12 mouse cellular contexts compared by ENCODE assay signal in genomic region chr8:56682564-56682963, GRCm38 (mm10).
DNase-seq lines count a peak whose midpoint lies in the region; ATAC-seq and TF ChIP-seq lines count a peak whose summit lies in the region.
"Had no signal": no experiment of that assay in that cellular context is flagged by ENCODE, and none has a peak within 500 bp of the region (broad histone marks: within the 10 kb centered on the region; RNA-seq: fewer than 3 reads in every experiment).

No protein-coding gene starts in this region.

- TF ChIP-seq CTCF in layer of hippocampus, adult 2 months (conservative IDR thresholded peaks at IDR 0.05) = peak; percentile 77

- no peaks in the 10 kb centered on the region for H3K27me3 ChIP-seq in embryonic facial prominence, embryonic 11.5 days (ENCODE audit: control insufficient read depth, insufficient read depth, low read length)
- no peaks in the 10 kb centered on the region for H3K27me3 ChIP-seq in embryonic facial prominence, embryonic 10.5 days (replicated peaks; ENCODE audit: low read depth, poor library complexity, severe bottlenecking)
- H3K27me3 ChIP-seq: midbrain, embryonic 12.5 days had no signal

- peak; percentile 68 for DNase-seq in embryonic facial prominence, embryonic 11.5 days (ENCODE audit: low spot score)
- no peak for DNase-seq in embryonic facial prominence, embryonic 10.5 days (ENCODE audit: low spot score)
- peak in 1 of 2 experiments; percentile 17 for DNase-seq in layer of hippocampus, adult 2 months (ENCODE audit: low spot score in 2 of 2)
- no peak for DNase-seq in layer of hippocampus, postnatal 10 days (ENCODE audit: low spot score in 2 of 2)
- peak; percentile 13 for DNase-seq in MEL-GATA-1-ER (ENCODE audit: extremely low read depth, low read depth)
- peak; percentile 35 for DNase-seq in hindlimb bud, embryonic 11.5 days (ENCODE audit: extremely low spot score, low read depth, low spot score)
- no peak for DNase-seq in left cerebral cortex, adult 9 months (ENCODE audit: low spot score in 2 of 2)
- DNase-seq in adrenal gland, adult 18-20 months (ENCODE audit: low spot score in 2 of 2) = no peak
- DNase-seq: B cell, adult 2 months; cerebellum, adult 2 months had no signal

- no peak overlapping the region for H3K27ac ChIP-seq in embryonic facial prominence, embryonic 11.5 days (replicated peaks; ENCODE audit: low read depth, low read length)
- H3K27ac ChIP-seq in embryonic facial prominence, embryonic 10.5 days (replicated peaks) = no peak overlapping the region
- H3K27ac ChIP-seq in layer of hippocampus, adult 2 months = no peak overlapping the region
- H3K27ac ChIP-seq: liver, embryonic 14.5 days; midbrain, embryonic 12.5 days had no signal

- ATAC-seq in embryonic facial prominence, embryonic 11.5 days (replicated peaks; ENCODE audit: insufficient number of reproducible peaks, low FRiP score, low TSS enrichment, low read depth) = no peak

- H3K36me3 ChIP-seq in embryonic facial prominence, embryonic 11.5 days (replicated peaks; ENCODE audit: control insufficient read depth, insufficient read depth, low read depth, low read length) = no peaks in the 10 kb centered on the region
- no peaks in the 10 kb centered on the region for H3K36me3 ChIP-seq in embryonic facial prominence, embryonic 10.5 days (replicated peaks)
- H3K36me3 ChIP-seq: midbrain, embryonic 12.5 days had no signal

- no peaks in the 10 kb centered on the region for H3K4me1 ChIP-seq in embryonic facial prominence, embryonic 11.5 days (ENCODE audit: control insufficient read depth, insufficient read depth, low read length)
- no peaks in the 10 kb centered on the region for H3K4me1 ChIP-seq in embryonic facial prominence, embryonic 10.5 days
- H3K4me1 ChIP-seq: midbrain, embryonic 12.5 days had no signal

- no peak overlapping the region for H3K9ac ChIP-seq in embryonic facial prominence, embryonic 11.5 days (replicated peaks; ENCODE audit: low read length)
- H3K9ac ChIP-seq: liver, embryonic 14.5 days; midbrain, embryonic 12.5 days had no signal

- WGBS in embryonic facial prominence, embryonic 11.5 days = 20% methylated on average over 3 of the region's 3 CpGs
- 22% methylated on average over 3 of the region's 3 CpGs for WGBS in embryonic facial prominence, embryonic 10.5 days

- H3K4me2 ChIP-seq in embryonic facial prominence, embryonic 11.5 days (ENCODE audit: low read depth, low read length) = no peak overlapping the region
- H3K4me2 ChIP-seq: midbrain, embryonic 12.5 days had no signal

- no peak overlapping the region for H3K4me3 ChIP-seq in embryonic facial prominence, embryonic 11.5 days (ENCODE audit: low read depth, low read length)
- H3K4me3 ChIP-seq in embryonic facial prominence, embryonic 10.5 days = no peak overlapping the region
- H3K4me3 ChIP-seq in layer of hippocampus, adult 2 months = no peak overlapping the region
- H3K4me3 ChIP-seq: midbrain, embryonic 12.5 days had no signal

- H3K9me3 ChIP-seq in embryonic facial prominence, embryonic 11.5 days (replicated peaks; ENCODE audit: control insufficient read depth, low read length) = no peaks in the 10 kb centered on the region
- H3K9me3 ChIP-seq in embryonic facial prominence, embryonic 10.5 days = no peaks in the 10 kb centered on the region
- H3K9me3 ChIP-seq: midbrain, embryonic 12.5 days had no signal

Comparison
In these comparisons a context has a peak if more than half of its experiments do, and no peak if none do; other contexts are left out.
1. DNase-seq: peak in embryonic facial prominence, embryonic 11.5 days (single experiment), MEL-GATA-1-ER (single experiment) and hindlimb bud, embryonic 11.5 days (single experiment); none in embryonic facial prominence, embryonic 10.5 days (single experiment), layer of hippocampus, postnatal 10 days (0 of 2), left cerebral cortex, adult 9 months (0 of 2) and adrenal gland, adult 18-20 months (0 of 2).